Mouse (Mus musculus) megakaryocyte, embryonic 14.5 days (primary cell): ENCODE data around the gene Ppargc1a. TPM values are rescaled to one million over a fixed set of nuclear protein-coding genes. Genes with fewer than 3 reads are reported as not detected.

ENCODE experiments used
- H3K27me3 ChIP-seq: replicated peaks from 2 replicates; pipeline ENCODE3; 2012; ENCODE audit warnings: inconsistent platforms
- H3K36me3 ChIP-seq: replicated peaks from 2 replicates; pipeline ENCODE3; 2012; ENCODE audit warnings: low read length, inconsistent platforms, mixed read lengths
- H3K4me1 ChIP-seq: 2 replicates; pipeline ENCODE4 v1.6.1; 2012; ENCODE audit warnings: inconsistent platforms
- H3K4me3 ChIP-seq: replicated peaks from 2 replicates; pipeline ENCODE3; 2012; ENCODE audit warnings: moderate library complexity, mild to moderate bottlenecking, inconsistent platforms
- H3K9me3 ChIP-seq: 2 replicates; pipeline ENCODE4 v1.6.1; 2012; ENCODE audit warnings: inconsistent platforms
- FLI1 ChIP-seq: IDR thresholded peaks from 2 replicates; pipeline ENCODE4 v1.6.1; 2012; ENCODE audit warnings: low read length, inconsistent platforms, mixed read lengths
- GATA1 ChIP-seq: IDR thresholded peaks from 3 replicates; pipeline ENCODE4 v1.6.1; 2012; ENCODE audit warnings: mixed read lengths, low read length, inconsistent platforms, borderline replicate concordance
- polyA plus RNA-seq: library from polyadenylated mRNA; stranded (reverse); fragments of >175 nt; gene quantifications from 2 replicates; pipeline ENCODE4 v1.2.3, GENCODE M21; 2012; ENCODE audit warnings: low replicate concordance; ENCODE audit not compliant: insufficient read depth

Gene Ppargc1a
- polyA plus RNA-seq, 1 experiment = not detected

GRCm38 (mm10) chr5:51544141-51544735 is 23.3 kb downstream of the Ppargc1a start:
- Histone ChIP-seq H3K9me3 (0 out of 2 replicates have a peak, but pooled peaks cover 5% of the 10 kb centered on the region), H3K4me1 (no peaks in the 10 kb centered on the region), H3K36me3 (no peaks in the 10 kb centered on the region), H3K27me3 (no peaks in the 10 kb centered on the region), H3K4me3 (no peak overlapping the region)
- no peak for TF ChIP-seq FLI1
- no peak for TF ChIP-seq GATA1

- Histone ChIP-seq H3K4me3 (no peak overlapping the region), H3K9me3 (0 out of 2 replicates have a peak, but pooled peaks cover 5% of the 10 kb centered on the region), H3K36me3 (no peaks in the 10 kb centered on the region), H3K27me3 (no peaks in the 10 kb centered on the region), H3K4me1 (no peaks in the 10 kb centered on the region)
- no peak for TF ChIP-seq FLI1
- TF ChIP-seq GATA1 = no peak
These were observed 26.0 kb downstream of the Ppargc1a start for GRCm38 (mm10) chr5:51541557-51541956.

- Histone ChIP-seq H3K4me1 (no peaks in the 10 kb centered on the region), H3K4me3 (no peak overlapping the region), H3K36me3 (no peaks in the 10 kb centered on the region), H3K27me3 (no peaks in the 10 kb centered on the region), H3K9me3 (0 out of 2 replicates have a peak, but pooled peaks cover 5% of the 10 kb centered on the region)
- TF ChIP-seq FLI1 (no peak), GATA1 (no peak)
These were observed 26.7 kb downstream of the Ppargc1a start for GRCm38 (mm10) chr5:51540816-51541215.

GRCm38 (mm10) chr5:51539563-51539962 is 28.0 kb downstream of the Ppargc1a start:
- Histone ChIP-seq H3K4me3 (no peak overlapping the region), H3K4me1 (no peaks in the 10 kb centered on the region), H3K36me3 (no peaks in the 10 kb centered on the region), H3K9me3 (no peaks in the 10 kb centered on the region), H3K27me3 (no peaks in the 10 kb centered on the region)
- no peak for TF ChIP-seq FLI1
- TF ChIP-seq GATA1 = no peak

- Histone ChIP-seq H3K4me1 (no peaks in the 10 kb centered on the region), H3K27me3 (no peaks in the 10 kb centered on the region)
- TF ChIP-seq GATA1 = no peak
- no peak for TF ChIP-seq FLI1
These were observed 29.2 kb downstream of the Ppargc1a start for GRCm38 (mm10) chr5:51538319-51538718.

GRCm38 (mm10) chr5:51537646-51538030 is 29.9 kb downstream of the Ppargc1a start:
- TF ChIP-seq GATA1 = no peak
- TF ChIP-seq FLI1 = no peak
- Histone ChIP-seq H3K27me3 (no peaks in the 10 kb centered on the region), H3K36me3 (no peaks in the 10 kb centered on the region), H3K4me3 (no peak overlapping the region), H3K4me1 (no peaks in the 10 kb centered on the region), H3K9me3 (no peaks in the 10 kb centered on the region)

More at GRCm38 (mm10) chr5:51538319-51538718, 29.2 kb downstream of the Ppargc1a start:
- Histone ChIP-seq H3K9me3 (no peaks in the 10 kb centered on the region), H3K4me3 (no peak overlapping the region), H3K36me3 (no peaks in the 10 kb centered on the region)

- Histone ChIP-seq H3K4me3 (no peak overlapping the region), H3K4me1 (no peaks in the 10 kb centered on the region), H3K36me3 (no peaks in the 10 kb centered on the region), H3K9me3 (no peaks in the 10 kb centered on the region), H3K27me3 (no peaks in the 10 kb centered on the region)
- no peak for TF ChIP-seq GATA1
- no peak for TF ChIP-seq FLI1
These were observed 30.4 kb downstream of the Ppargc1a start for GRCm38 (mm10) chr5:51537009-51537645.

- TF ChIP-seq FLI1 (no peak), GATA1 (no peak)
- Histone ChIP-seq H3K36me3 (no peaks in the 10 kb centered on the region), H3K4me3 (no peak overlapping the region), H3K9me3 (0 out of 2 replicates have a peak, but pooled peaks cover 3% of the 10 kb centered on the region), H3K27me3 (no peaks in the 10 kb centered on the region), H3K4me1 (no peaks in the 10 kb centered on the region)
These were observed 33.1 kb downstream of the Ppargc1a start for GRCm38 (mm10) chr5:51534456-51534855.

GRCm38 (mm10) chr5:51531286-51531685 is 36.2 kb downstream of the Ppargc1a start:
- no peaks in the 10 kb centered on the region for H3K27me3 ChIP-seq
- no peaks in the 10 kb centered on the region for H3K36me3 ChIP-seq
- H3K9me3 ChIP-seq = 0 out of 2 replicates have a peak, but pooled peaks cover 8% of the 10 kb centered on the region
- no peaks in the 10 kb centered on the region for H3K4me1 ChIP-seq
- no peak overlapping the region for H3K4me3 ChIP-seq
- TF ChIP-seq FLI1 (no peak), GATA1 (no peak)

GRCm38 (mm10) chr5:51529444-51529843 is 38.1 kb downstream of the Ppargc1a start:
- Histone ChIP-seq H3K9me3 (0 out of 2 replicates have a peak, but pooled peaks cover 8% of the 10 kb centered on the region), H3K27me3 (no peaks in the 10 kb centered on the region), H3K4me1 (no peaks in the 10 kb centered on the region), H3K4me3 (no peak overlapping the region), H3K36me3 (no peaks in the 10 kb centered on the region)
- TF ChIP-seq GATA1 (no peak), FLI1 (no peak)
